Mouse (Mus musculus) embryonic facial prominence, embryonic 12.5 days (tissue): ENCODE measurements around the gene Dlgap1. TPM values are rescaled to one million over a fixed set of nuclear protein-coding genes. Genes with fewer than 3 reads are reported as not detected.

Experiments
- ATAC-seq: fragments of 200-750 bp; cut with Nextera tagmentation; 2 replicates; pipeline ENCODE4 v1.8.0; 2017; ENCODE audit not compliant: insufficient number of reproducible peaks, insufficient read depth, low FRiP score, low TSS enrichment
- H3K27ac ChIP-seq: fragments of 300-500 bp; sonication (generic); 2 replicates; pipeline ENCODE4 v1.5.1; 2016; ENCODE audit warnings: mild to moderate bottlenecking
- H3K27me3 ChIP-seq: fragments of 300-500 bp; sonication (generic); 2 replicates; pipeline ENCODE4 v1.6.1; 2016; ENCODE audit warnings: mild to moderate bottlenecking, moderate library complexity
- H3K36me3 ChIP-seq: fragments of 300-500 bp; sonication (generic); 2 replicates; pipeline ENCODE4 v1.6.1; 2016; ENCODE audit warnings: mild to moderate bottlenecking
- H3K4me1 ChIP-seq: fragments of 300-500 bp; sonication (generic); 2 replicates; pipeline ENCODE4 v1.6.1; 2016
- H3K4me2 ChIP-seq: fragments of 300-500 bp; sonication (generic); replicated peaks from 2 replicates; pipeline ENCODE4 v1.6.1; 2016; ENCODE audit warnings: mild to moderate bottlenecking, moderate library complexity
- H3K4me3 ChIP-seq: fragments of 300-500 bp; sonication (generic); 2 replicates; pipeline ENCODE4 v1.5.1; 2016; ENCODE audit warnings: mild to moderate bottlenecking
- H3K9ac ChIP-seq: fragments of 300-500 bp; sonication (generic); 2 replicates; pipeline ENCODE4 v1.6.1; 2016; ENCODE audit warnings: mild to moderate bottlenecking, moderate library complexity
- H3K9me3 ChIP-seq: fragments of 300-500 bp; sonication (generic); 2 replicates; pipeline ENCODE4 v1.6.1; 2016; ENCODE audit warnings: mild to moderate bottlenecking, moderate library complexity
- WGBS: fragments of 180-500 bp; shearing (Covaris S2); methylation state at CpG from one replicate; pipeline ENCODE4 v1.1.7; 2016; 5-methylcytosine and 5-hydroxymethylcytosine counted together
- polyA plus RNA-seq: library from polyadenylated mRNA; unstranded; fragments of >200 nt; fragmentation: Nextera tagmentation; extraction: Ambion mirVana; gene quantifications from 2 replicates; pipeline ENCODE4 v1.2.1, GENCODE M21; 2016

The Dlgap1 gene
- polyA plus RNA-seq, 1 experiment from 2014 or later: 6.0 TPM

GRCm38 (mm10) chr17:70646641-70647040 is 677.8 kb downstream of the Dlgap1 start:
- H3K36me3 ChIP-seq: no peaks in the 10 kb centered on the region
- no peak overlapping the region for H3K27ac ChIP-seq
- no peaks in the 10 kb centered on the region for H3K27me3 ChIP-seq
- H3K4me1 ChIP-seq: no peaks in the 10 kb centered on the region
- no peak overlapping the region for H3K4me3 ChIP-seq
- H3K9ac ChIP-seq: no peak overlapping the region
- H3K9me3 ChIP-seq: peaks cover 7% of the 10 kb centered on the region; the same call in 1 of the 2 replicates
- H3K4me2 ChIP-seq: no peak overlapping the region
- ATAC-seq: no peak
- 42% methylated on average over 4 of the region's 4 CpGs for WGBS

- no peak for ATAC-seq
- Histone ChIP-seq H3K9me3 (no peaks in the 10 kb centered on the region), H3K4me3 (no peak overlapping the region), H3K9ac (no peak overlapping the region), H3K27me3 (no peaks in the 10 kb centered on the region), H3K36me3 (no peaks in the 10 kb centered on the region), H3K4me1 (no peaks in the 10 kb centered on the region), H3K4me2 (no peak overlapping the region), H3K27ac (no peak overlapping the region)
- WGBS: 61% methylated on average over 3 of the region's 3 CpGs
These were observed 692.5 kb downstream of the Dlgap1 start for GRCm38 (mm10) chr17:70661382-70661781.

GRCm38 (mm10) chr17:70663992-70664391 is 695.1 kb downstream of the Dlgap1 start:
- Histone ChIP-seq H3K4me1 (no peaks in the 10 kb centered on the region), H3K9me3 (no peaks in the 10 kb centered on the region), H3K36me3 (no peaks in the 10 kb centered on the region), H3K4me2 (no peak overlapping the region), H3K9ac (no peak overlapping the region), H3K4me3 (no peak overlapping the region), H3K27me3 (no peaks in the 10 kb centered on the region), H3K27ac (no peak overlapping the region)
- ATAC-seq: no peak
- 82% methylated on average over 6 of the region's 6 CpGs for WGBS

- Histone ChIP-seq H3K36me3 (no peaks in the 10 kb centered on the region), H3K9ac (no peak overlapping the region), H3K4me2 (no peak overlapping the region), H3K27me3 (no peaks in the 10 kb centered on the region), H3K27ac (no peak overlapping the region), H3K9me3 (no peaks in the 10 kb centered on the region), H3K4me3 (no peak overlapping the region), H3K4me1 (no peaks in the 10 kb centered on the region)
- ATAC-seq: no peak
These were observed 695.7 kb downstream of the Dlgap1 start for GRCm38 (mm10) chr17:70664484-70665040.

GRCm38 (mm10) chr17:70673985-70674384 is 705.1 kb downstream of the Dlgap1 start:
- Histone ChIP-seq H3K27ac (no peak overlapping the region), H3K9ac (no peak overlapping the region), H3K9me3 (no peaks in the 10 kb centered on the region), H3K4me2 (no peak overlapping the region), H3K27me3 (no peaks in the 10 kb centered on the region), H3K36me3 (no peaks in the 10 kb centered on the region), H3K4me3 (no peak overlapping the region), H3K4me1 (no peaks in the 10 kb centered on the region)
- 91% methylated on average over 13 of the region's 13 CpGs for WGBS
- no peak for ATAC-seq

- 43% methylated on average over 2 of the region's 2 CpGs for WGBS
- no peaks in the 10 kb centered on the region for H3K27me3 ChIP-seq
- H3K9ac ChIP-seq: no peak overlapping the region
- H3K27ac ChIP-seq: no peak overlapping the region
- H3K4me3 ChIP-seq: no peak overlapping the region
- H3K36me3 ChIP-seq: no peaks in the 10 kb centered on the region
- H3K4me1 ChIP-seq: no peaks in the 10 kb centered on the region
- no peaks in the 10 kb centered on the region for H3K9me3 ChIP-seq
- no peak for ATAC-seq
- H3K4me2 ChIP-seq: no peak overlapping the region
These were observed 707.6 kb downstream of the Dlgap1 start for GRCm38 (mm10) chr17:70676522-70676921.

- peak; percentile 6; the same call in 1 of the 2 replicates for ATAC-seq
These were observed 714.8 kb downstream of the Dlgap1 start for GRCm38 (mm10) chr17:70683561-70684167.

GRCm38 (mm10) chr17:70690174-70690573 is 721.3 kb downstream of the Dlgap1 start:
- Histone ChIP-seq H3K4me2 (no peak overlapping the region), H3K27ac (no peak overlapping the region), H3K36me3 (no peaks in the 10 kb centered on the region), H3K4me1 (no peaks in the 10 kb centered on the region), H3K4me3 (no peak overlapping the region), H3K9me3 (no peaks in the 10 kb centered on the region), H3K9ac (no peak overlapping the region), H3K27me3 (no peaks in the 10 kb centered on the region)
- ATAC-seq: no peak
- WGBS: 89% methylated on average over 6 of the region's 6 CpGs

More at GRCm38 (mm10) chr17:70683561-70684167, 714.8 kb downstream of the Dlgap1 start:
- no peak overlapping the region for H3K4me3 ChIP-seq
- H3K27ac ChIP-seq: no peak overlapping the region
- no peaks in the 10 kb centered on the region for H3K9me3 ChIP-seq
- H3K27me3 ChIP-seq: no peaks in the 10 kb centered on the region
- no peak overlapping the region for H3K9ac ChIP-seq
- H3K4me2 ChIP-seq: no peak overlapping the region
- H3K4me1 ChIP-seq: no peaks in the 10 kb centered on the region; the same call in 1 of the 2 replicates
- WGBS: 13% methylated on average over 15 of the region's 15 CpGs
- no peaks in the 10 kb centered on the region for H3K36me3 ChIP-seq

GRCm38 (mm10) chr17:70690598-70690997 is 721.7 kb downstream of the Dlgap1 start:
- H3K4me2 ChIP-seq: no peak overlapping the region
- 88% methylated on average over 8 of the region's 8 CpGs for WGBS

GRCm38 (mm10) chr17:70706976-70707818 is 738.3 kb downstream of the Dlgap1 start:
- Histone ChIP-seq H3K9ac (no peak overlapping the region), H3K27me3 (0 out of 2 replicates have a peak, but pooled peaks cover 3% of the 10 kb centered on the region), H3K9me3 (no peaks in the 10 kb centered on the region), H3K36me3 (no peaks in the 10 kb centered on the region), H3K4me1 (peaks cover 6% of the 10 kb centered on the region), H3K4me3 (peak overlapping the region; percentile 27), H3K4me2 (peak overlapping the region; percentile 58), H3K27ac (no peak overlapping the region)
- 4% methylated on average over 28 of the region's 28 CpGs for WGBS
- ATAC-seq: no peak

More at GRCm38 (mm10) chr17:70690598-70690997, 721.7 kb downstream of the Dlgap1 start:
- Histone ChIP-seq H3K4me1 (no peaks in the 10 kb centered on the region), H3K27me3 (no peaks in the 10 kb centered on the region), H3K27ac (no peak overlapping the region), H3K36me3 (no peaks in the 10 kb centered on the region), H3K9me3 (no peaks in the 10 kb centered on the region), H3K9ac (no peak overlapping the region), H3K4me3 (no peak overlapping the region)
- no peak for ATAC-seq

- Histone ChIP-seq H3K4me2 (peak overlapping the region; percentile 58), H3K27me3 (0 out of 2 replicates have a peak, but pooled peaks cover 3% of the 10 kb centered on the region), H3K9ac (no peak overlapping the region), H3K4me3 (peak overlapping the region; percentile 27; the same call in 1 of the 2 replicates), H3K9me3 (no peaks in the 10 kb centered on the region), H3K4me1 (peaks cover 6% of the 10 kb centered on the region), H3K36me3 (no peaks in the 10 kb centered on the region), H3K27ac (no peak overlapping the region)
- no peak for ATAC-seq
- 30% methylated on average over 6 of the region's 6 CpGs for WGBS
These were observed 738.9 kb downstream of the Dlgap1 start for GRCm38 (mm10) chr17:70707819-70708140.

- no peak overlapping the region for H3K4me3 ChIP-seq
- 0 out of 2 replicates have a peak, but pooled peaks cover 3% of the 10 kb centered on the region for H3K27me3 ChIP-seq
- ATAC-seq: no peak
- H3K4me1 ChIP-seq: peaks cover 6% of the 10 kb centered on the region
- no peaks in the 10 kb centered on the region for H3K9me3 ChIP-seq
- H3K9ac ChIP-seq: no peak overlapping the region
- H3K4me2 ChIP-seq: no peak overlapping the region
- H3K27ac ChIP-seq: no peak overlapping the region
- H3K36me3 ChIP-seq: no peaks in the 10 kb centered on the region
- 70% methylated on average over 5 of the region's 5 CpGs for WGBS
These were observed 740.7 kb downstream of the Dlgap1 start for GRCm38 (mm10) chr17:70709545-70709944.
